Mouse (Mus musculus): ENCODE data around the gene Psmc5. TPM values are rescaled to one million over a fixed set of nuclear protein-coding genes. Genes with fewer than 3 reads are reported as not detected.

Gene Psmc5
- polyA plus RNA-seq, 1 experiment from 2014 or later = 361 TPM

GRCm38 (mm10) chr11:106286206-106286605, 30.3 kb downstream of the Psmc5 start:
- WGBS = 87% methylated on average over 7 of the region's 7 CpGs
- H3K36me3 ChIP-seq = no peaks in the 10 kb centered on the region
- ATAC-seq (ENCODE audit: low read depth) = no peak

GRCm38 (mm10) chr11:106286987-106287386, 31.0 kb downstream of the Psmc5 start:
- ATAC-seq (ENCODE audit: low read depth) = no peak
- WGBS = 78% methylated on average over 11 of the region's 11 CpGs
- no peaks in the 10 kb centered on the region for H3K36me3 ChIP-seq

More at GRCm38 (mm10) chr11:106286206-106286605, 30.3 kb downstream of the Psmc5 start:
- no peak overlapping the region for H3K4me2 ChIP-seq
- H3K9me3 ChIP-seq = no peaks in the 10 kb centered on the region
- H3K4me3 ChIP-seq = no peak overlapping the region
- no peak overlapping the region for H3K27ac ChIP-seq (replicated peaks)
- H3K9ac ChIP-seq = no peak overlapping the region
- H3K27me3 ChIP-seq = no peaks in the 10 kb centered on the region
- H3K4me1 ChIP-seq (replicated peaks) = no peaks in the 10 kb centered on the region

GRCm38 (mm10) chr11:106289369-106289768, 33.4 kb downstream of the Psmc5 start:
- H3K9ac ChIP-seq = no peak overlapping the region
- no peak overlapping the region for H3K4me3 ChIP-seq
- no peaks in the 10 kb centered on the region for H3K27me3 ChIP-seq
- H3K4me1 ChIP-seq (replicated peaks) = no peaks in the 10 kb centered on the region
- no peak overlapping the region for H3K4me2 ChIP-seq
- ATAC-seq (ENCODE audit: low read depth) = no peak
- H3K9me3 ChIP-seq = no peaks in the 10 kb centered on the region
- no peak overlapping the region for H3K27ac ChIP-seq (replicated peaks)
- WGBS = 62% methylated on average over 8 of the region's 8 CpGs
- no peaks in the 10 kb centered on the region for H3K36me3 ChIP-seq

More at GRCm38 (mm10) chr11:106286987-106287386, 31.0 kb downstream of the Psmc5 start:
- H3K4me2 ChIP-seq = no peak overlapping the region
- H3K9ac ChIP-seq = no peak overlapping the region
- H3K9me3 ChIP-seq = no peaks in the 10 kb centered on the region
- H3K27me3 ChIP-seq = no peaks in the 10 kb centered on the region
- no peak overlapping the region for H3K27ac ChIP-seq (replicated peaks)
- H3K4me1 ChIP-seq (replicated peaks) = no peaks in the 10 kb centered on the region
- no peak overlapping the region for H3K4me3 ChIP-seq

GRCm38 (mm10) chr11:106290376-106290775, 34.4 kb downstream of the Psmc5 start:
- Histone ChIP-seq H3K27ac (replicated peaks) (no peak overlapping the region), H3K4me3 (no peak overlapping the region), H3K9me3 (no peaks in the 10 kb centered on the region), H3K27me3 (no peaks in the 10 kb centered on the region), H3K9ac (no peak overlapping the region), H3K4me1 (replicated peaks) (no peaks in the 10 kb centered on the region), H3K36me3 (no peaks in the 10 kb centered on the region), H3K4me2 (no peak overlapping the region)
- ATAC-seq (ENCODE audit: low read depth) = no peak
- WGBS = 89% methylated on average over 5 of the region's 5 CpGs

GRCm38 (mm10) chr11:106291861-106292260, 35.9 kb downstream of the Psmc5 start:
- Histone ChIP-seq H3K27ac (replicated peaks) (no peak overlapping the region), H3K9ac (no peak overlapping the region), H3K36me3 (no peaks in the 10 kb centered on the region), H3K4me1 (replicated peaks) (no peaks in the 10 kb centered on the region), H3K27me3 (no peaks in the 10 kb centered on the region), H3K4me3 (no peak overlapping the region), H3K9me3 (no peaks in the 10 kb centered on the region), H3K4me2 (no peak overlapping the region)
- WGBS = 88% methylated on average over 2 of the region's 2 CpGs
- no peak for ATAC-seq (ENCODE audit: low read depth)

GRCm38 (mm10) chr11:106301765-106302164, 45.8 kb downstream of the Psmc5 start, which contains the start of gene Gh:
Gene Gh, minus strand, starts transcription at chr11:106301865.
- no peaks in the 10 kb centered on the region for H3K36me3 ChIP-seq
- no peak within 1 kb of the TSS for H3K9ac ChIP-seq
- H3K9me3 ChIP-seq = no peaks in the 10 kb centered on the region
- ATAC-seq (ENCODE audit: low read depth) = no peak
- no peaks in the 10 kb centered on the region for H3K27me3 ChIP-seq
- no peaks in the 10 kb centered on the region for H3K4me1 ChIP-seq (replicated peaks)
- no peak within 1 kb of the TSS for H3K4me3 ChIP-seq
- H3K27ac ChIP-seq (replicated peaks) = no peak within 1 kb of the TSS
- no peak within 1 kb of the TSS for H3K4me2 ChIP-seq
- 84% methylated on average over 9 of the region's 9 CpGs for WGBS

- H3K27me3 ChIP-seq = no peaks in the 10 kb centered on the region
- no peak overlapping the region for H3K9ac ChIP-seq
- WGBS = 26% methylated on average over 2 of the region's 2 CpGs
- no peak overlapping the region for H3K27ac ChIP-seq (replicated peaks)
- no peaks in the 10 kb centered on the region for H3K36me3 ChIP-seq
- H3K4me1 ChIP-seq (replicated peaks) = no peaks in the 10 kb centered on the region
- no peak for ATAC-seq (ENCODE audit: low read depth)
- no peaks in the 10 kb centered on the region for H3K9me3 ChIP-seq
- H3K4me2 ChIP-seq = no peak overlapping the region
- no peak overlapping the region for H3K4me3 ChIP-seq
Observed at GRCm38 (mm10) chr11:106302634-106303033, 46.7 kb downstream of the Psmc5 start.

- Histone ChIP-seq H3K36me3 (no peaks in the 10 kb centered on the region), H3K9me3 (no peaks in the 10 kb centered on the region), H3K4me1 (replicated peaks) (no peaks in the 10 kb centered on the region), H3K9ac (no peak overlapping the region), H3K27me3 (no peaks in the 10 kb centered on the region), H3K27ac (replicated peaks) (no peak overlapping the region), H3K4me3 (no peak overlapping the region), H3K4me2 (no peak overlapping the region)
- WGBS = 79% methylated on average over 10 of the region's 10 CpGs
- no peak for ATAC-seq (ENCODE audit: low read depth)
Observed at GRCm38 (mm10) chr11:106305348-106306064, 49.6 kb downstream of the Psmc5 start.

GRCm38 (mm10) chr11:106306065-106306385, 50.1 kb downstream of the Psmc5 start:
- Histone ChIP-seq H3K9ac (no peak overlapping the region), H3K9me3 (no peaks in the 10 kb centered on the region), H3K4me3 (no peak overlapping the region), H3K4me1 (replicated peaks) (no peaks in the 10 kb centered on the region), H3K27me3 (no peaks in the 10 kb centered on the region), H3K27ac (replicated peaks) (no peak overlapping the region), H3K36me3 (no peaks in the 10 kb centered on the region), H3K4me2 (no peak overlapping the region)
- 87% methylated on average over 3 of the region's 3 CpGs for WGBS
- ATAC-seq (ENCODE audit: low read depth) = no peak

- H3K27me3 ChIP-seq = no peaks in the 10 kb centered on the region
- no peaks in the 10 kb centered on the region for H3K36me3 ChIP-seq
- WGBS = 90% methylated on average over 9 of the region's 9 CpGs
- no peak overlapping the region for H3K4me2 ChIP-seq
- H3K27ac ChIP-seq (replicated peaks) = no peak overlapping the region
- H3K9ac ChIP-seq = no peak overlapping the region
- no peaks in the 10 kb centered on the region for H3K9me3 ChIP-seq
- no peak overlapping the region for H3K4me3 ChIP-seq
- H3K4me1 ChIP-seq (replicated peaks) = no peaks in the 10 kb centered on the region
- ATAC-seq (ENCODE audit: low read depth) = no peak
Observed at GRCm38 (mm10) chr11:106306758-106307157, 50.8 kb downstream of the Psmc5 start.

- H3K4me1 ChIP-seq (replicated peaks) = no peaks in the 10 kb centered on the region
- WGBS = 82% methylated on average over 5 of the region's 5 CpGs
- no peak overlapping the region for H3K9ac ChIP-seq
- no peaks in the 10 kb centered on the region for H3K36me3 ChIP-seq
- no peak overlapping the region for H3K4me2 ChIP-seq
- no peak for ATAC-seq (ENCODE audit: low read depth)
- no peak overlapping the region for H3K4me3 ChIP-seq
- no peak overlapping the region for H3K27ac ChIP-seq (replicated peaks)
- H3K27me3 ChIP-seq = no peaks in the 10 kb centered on the region
- H3K9me3 ChIP-seq = no peaks in the 10 kb centered on the region
Observed at GRCm38 (mm10) chr11:106307432-106307831, 51.5 kb downstream of the Psmc5 start.

- no peak overlapping the region for H3K4me2 ChIP-seq
- H3K27me3 ChIP-seq = no peaks in the 10 kb centered on the region
- no peaks in the 10 kb centered on the region for H3K9me3 ChIP-seq
- WGBS = 82% methylated on average over 11 of the region's 11 CpGs
- H3K9ac ChIP-seq = no peak overlapping the region
- no peaks in the 10 kb centered on the region for H3K4me1 ChIP-seq (replicated peaks)
- H3K4me3 ChIP-seq = no peak overlapping the region
- H3K36me3 ChIP-seq = no peaks in the 10 kb centered on the region
- H3K27ac ChIP-seq (replicated peaks) = no peak overlapping the region
- ATAC-seq (ENCODE audit: low read depth) = no peak
Observed at GRCm38 (mm10) chr11:106308162-106308561, 52.2 kb downstream of the Psmc5 start.

- H3K27me3 ChIP-seq = no peaks in the 10 kb centered on the region
- H3K4me2 ChIP-seq = no peak overlapping the region
- H3K9ac ChIP-seq = no peak overlapping the region
- no peaks in the 10 kb centered on the region for H3K4me1 ChIP-seq (replicated peaks)
- ATAC-seq (ENCODE audit: low read depth) = no peak
- H3K4me3 ChIP-seq = no peak overlapping the region
- no peaks in the 10 kb centered on the region for H3K9me3 ChIP-seq
- WGBS = 69% methylated on average over 5 of the region's 5 CpGs
- H3K27ac ChIP-seq (replicated peaks) = no peak overlapping the region
- no peaks in the 10 kb centered on the region for H3K36me3 ChIP-seq
Observed at GRCm38 (mm10) chr11:106310123-106310522, 54.2 kb downstream of the Psmc5 start.

All from neural tube, embryonic 13.5 days (tissue).